Mouse (Mus musculus): ENCODE data around the gene Grip1. TPM values are rescaled to one million over a fixed set of nuclear protein-coding genes. Genes with fewer than 3 reads are reported as not detected.

Gene Grip1
- polyA plus RNA-seq, 1 experiment from 2014 or later = 0.86 TPM

DNA sequence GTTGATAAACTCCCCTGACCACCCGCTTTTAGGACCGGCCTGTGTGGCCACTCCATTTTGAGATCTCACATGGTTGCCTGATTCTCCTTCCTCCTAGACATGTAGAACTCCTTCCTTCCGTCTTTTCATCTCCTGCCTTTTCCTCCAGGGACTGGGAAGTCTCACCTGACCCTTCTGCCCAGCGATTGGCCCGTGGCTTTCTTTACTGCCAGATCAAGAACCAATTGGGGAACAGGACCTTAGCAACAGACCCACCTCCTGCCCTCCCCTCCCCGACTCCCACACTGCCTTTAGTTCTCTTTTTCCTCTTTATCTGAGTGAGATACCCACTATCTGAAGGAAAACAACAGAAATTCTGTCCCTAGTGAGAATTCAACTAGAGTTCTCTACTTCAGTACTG, 180.9 kb downstream of the Grip1 start:
- WGBS (ENCODE audit: insufficient replicate concordance) = 57% methylated on average over 6 of the region's 6 CpGs
- no peak for DNase-seq
- H3K4me3 ChIP-seq (ENCODE audit: low read depth, low read length) = no peak overlapping the region
- no peak for ATAC-seq
- no peak overlapping the region for H3K4me2 ChIP-seq (ENCODE audit: low read depth, low read length)
- H3K9me3 ChIP-seq (ENCODE audit: low read length) = no peaks in the 10 kb centered on the region
- no peaks in the 10 kb centered on the region for H3K4me1 ChIP-seq (ENCODE audit: insufficient read depth)
- no peaks in the 10 kb centered on the region for H3K27me3 ChIP-seq (ENCODE audit: insufficient read depth, low read length)
- H3K9ac ChIP-seq (replicated peaks) = no peak overlapping the region
- TF ChIP-seq CTCF (IDR thresholded peaks at IDR 0.05; ENCODE audit: low read depth) = no peak
- TF ChIP-seq EP300 (IDR thresholded peaks at IDR 0.05; ENCODE audit: low read depth) = no peak
- H3K27ac ChIP-seq (ENCODE audit: low read depth) = no peak overlapping the region
- no peaks in the 10 kb centered on the region for H3K36me3 ChIP-seq (replicated peaks; ENCODE audit: insufficient read depth, low read length)

DNA sequence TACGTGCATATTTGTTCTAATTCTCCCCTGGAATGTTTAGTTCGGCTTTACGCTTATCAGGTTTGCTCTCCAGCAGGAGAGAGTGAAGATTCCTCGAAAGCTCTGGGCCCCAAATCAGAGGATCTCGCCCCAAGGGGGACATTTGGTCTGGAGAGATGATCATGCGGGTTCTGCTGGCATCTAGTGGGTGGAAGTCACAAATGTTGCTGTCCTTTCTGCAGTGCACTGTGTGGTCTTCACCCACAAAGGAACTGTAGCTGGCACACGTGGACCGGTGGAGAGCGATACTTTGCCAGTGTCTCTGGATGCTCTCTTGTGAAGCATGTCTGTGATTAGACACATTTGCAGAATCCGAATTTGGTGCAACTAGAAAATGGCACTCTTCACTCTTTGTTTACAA, 186.9 kb downstream of the Grip1 start:
- DNase-seq (no peak), ATAC-seq (no peak)
- TF ChIP-seq CTCF (IDR thresholded peaks at IDR 0.05; ENCODE audit: low read depth) (0 out of 2 replicates have a peak, but pooled peaks have one; percentile 24), EP300 (IDR thresholded peaks at IDR 0.05; ENCODE audit: low read depth) (no peak)
- Histone ChIP-seq H3K27ac (ENCODE audit: low read depth) (no peak overlapping the region), H3K4me2 (ENCODE audit: low read depth, low read length) (no peak overlapping the region), H3K9ac (replicated peaks) (no peak overlapping the region), H3K4me1 (ENCODE audit: insufficient read depth) (no peaks in the 10 kb centered on the region), H3K9me3 (ENCODE audit: low read length) (no peaks in the 10 kb centered on the region), H3K36me3 (replicated peaks; ENCODE audit: insufficient read depth, low read length) (no peaks in the 10 kb centered on the region), H3K4me3 (ENCODE audit: low read depth, low read length) (no peak overlapping the region), H3K27me3 (ENCODE audit: insufficient read depth, low read length) (no peaks in the 10 kb centered on the region)
- 71% methylated on average over 10 of the region's 10 CpGs for WGBS (ENCODE audit: insufficient replicate concordance)

DNA sequence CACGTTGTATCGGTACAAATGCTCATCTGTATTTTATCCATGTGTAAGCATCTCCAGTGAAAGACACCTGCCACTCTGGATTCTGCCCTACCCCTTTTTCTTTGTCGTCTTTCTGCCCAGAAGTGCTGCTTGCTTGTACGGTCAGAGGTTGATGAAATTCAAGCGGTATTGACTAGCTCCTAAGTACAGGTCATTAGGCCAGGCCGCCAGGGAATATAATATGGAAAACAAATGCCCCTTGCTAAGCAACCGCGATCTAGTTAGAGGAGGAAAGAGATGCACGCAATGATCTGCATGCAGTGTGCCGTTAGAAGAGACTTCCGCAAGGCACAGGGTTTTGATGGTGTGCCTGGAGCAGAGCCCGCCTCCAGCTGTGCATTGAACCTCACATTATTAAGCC, 187.4 kb downstream of the Grip1 start:
- Histone ChIP-seq H3K4me2 (ENCODE audit: low read depth, low read length) (no peak overlapping the region), H3K27ac (ENCODE audit: low read depth) (no peak overlapping the region), H3K27me3 (ENCODE audit: insufficient read depth, low read length) (no peaks in the 10 kb centered on the region), H3K9ac (replicated peaks) (no peak overlapping the region), H3K4me3 (ENCODE audit: low read depth, low read length) (no peak overlapping the region), H3K36me3 (replicated peaks; ENCODE audit: insufficient read depth, low read length) (no peaks in the 10 kb centered on the region), H3K4me1 (ENCODE audit: insufficient read depth) (no peaks in the 10 kb centered on the region), H3K9me3 (ENCODE audit: low read length) (no peaks in the 10 kb centered on the region)
- WGBS (ENCODE audit: insufficient replicate concordance) = 79% methylated on average over 12 of the region's 12 CpGs
- no peak for DNase-seq
- no peak for ATAC-seq
- TF ChIP-seq CTCF (IDR thresholded peaks at IDR 0.05; ENCODE audit: low read depth) = no peak
- no peak for TF ChIP-seq EP300 (IDR thresholded peaks at IDR 0.05; ENCODE audit: low read depth)

DNA sequence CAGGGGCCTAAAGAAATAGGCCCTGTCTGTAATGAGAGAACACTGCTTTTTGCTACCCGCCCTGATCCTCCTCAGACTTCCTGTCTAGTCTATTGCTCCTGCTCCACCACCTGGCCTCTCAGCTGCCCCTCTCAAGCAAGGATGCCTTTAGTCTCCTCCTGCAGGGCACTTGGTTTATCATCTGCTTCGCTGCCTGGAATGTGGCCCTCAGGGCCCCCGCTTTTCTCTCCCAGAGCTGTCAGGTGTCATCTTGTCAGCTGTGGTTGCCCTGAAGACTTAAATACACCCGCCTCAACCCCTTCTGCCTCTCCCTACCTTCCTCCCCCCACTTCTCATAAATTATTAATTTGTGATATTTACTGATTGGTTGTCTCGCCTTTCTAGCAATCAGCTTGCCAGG, 190.7 kb downstream of the Grip1 start:
- H3K9me3 ChIP-seq (ENCODE audit: low read length) = no peaks in the 10 kb centered on the region
- no peak overlapping the region for H3K4me2 ChIP-seq (ENCODE audit: low read depth, low read length)
- TF ChIP-seq CTCF (IDR thresholded peaks at IDR 0.05; ENCODE audit: low read depth) = no peak
- TF ChIP-seq EP300 (IDR thresholded peaks at IDR 0.05; ENCODE audit: low read depth) = no peak
- no peaks in the 10 kb centered on the region for H3K4me1 ChIP-seq (ENCODE audit: insufficient read depth)
- DNase-seq (no peak), ATAC-seq (no peak)
- no peaks in the 10 kb centered on the region for H3K36me3 ChIP-seq (replicated peaks; ENCODE audit: insufficient read depth, low read length)
- no peak overlapping the region for H3K27ac ChIP-seq (ENCODE audit: low read depth)
- no peaks in the 10 kb centered on the region for H3K27me3 ChIP-seq (ENCODE audit: insufficient read depth, low read length)
- WGBS (ENCODE audit: insufficient replicate concordance) = 69% methylated on average over 5 of the region's 5 CpGs
- H3K4me3 ChIP-seq (ENCODE audit: low read depth, low read length) = no peak overlapping the region
- no peak overlapping the region for H3K9ac ChIP-seq (replicated peaks)

DNA sequence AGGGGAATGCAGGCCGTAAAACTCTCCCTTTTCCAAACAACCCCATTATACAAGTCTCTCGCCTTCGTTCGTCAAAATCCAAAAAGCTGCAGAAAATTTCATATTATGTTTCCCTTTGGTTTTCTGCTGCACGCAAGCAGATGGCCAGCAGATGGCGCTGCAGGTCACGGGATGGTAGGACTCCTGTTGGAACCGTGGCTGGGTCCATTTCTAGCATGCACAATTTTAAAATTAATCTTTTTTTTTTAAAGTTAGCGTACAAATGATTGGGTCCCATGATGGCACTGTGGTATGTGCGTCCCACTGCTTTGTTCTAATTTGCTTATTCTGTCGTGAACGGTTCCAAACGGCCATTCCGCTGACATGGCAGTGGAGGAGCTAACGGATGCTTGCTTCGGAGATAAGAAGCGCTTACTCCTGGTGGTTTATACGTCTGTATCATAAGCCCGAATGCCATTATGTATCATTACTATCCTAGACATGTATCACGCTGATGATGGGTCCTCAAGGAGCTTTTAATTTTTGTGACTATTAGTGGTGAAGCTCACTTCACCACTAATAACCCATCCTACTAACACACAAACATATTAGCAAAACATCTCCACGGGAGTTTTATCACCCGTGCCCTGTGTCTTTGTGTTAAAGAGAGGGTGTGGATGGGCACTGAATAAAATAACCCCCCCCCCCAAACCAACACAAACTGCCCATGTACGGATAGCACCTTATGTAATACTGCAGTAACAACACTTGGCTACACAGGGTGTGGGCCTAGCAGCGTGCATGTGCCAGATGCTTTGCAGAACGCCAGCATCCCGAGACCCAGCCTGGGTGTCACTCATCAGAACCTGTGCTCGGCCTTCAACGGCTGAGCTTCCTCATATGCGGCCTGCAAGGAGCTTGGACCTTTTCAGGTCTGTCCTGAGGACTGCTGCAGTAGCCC, 193.1 kb downstream of the Grip1 start:
- Histone ChIP-seq H3K27me3 (ENCODE audit: insufficient read depth, low read length) (no peaks in the 10 kb centered on the region), H3K27ac (ENCODE audit: low read depth) (no peak overlapping the region), H3K4me2 (ENCODE audit: low read depth, low read length) (no peak overlapping the region), H3K4me3 (ENCODE audit: low read depth, low read length) (no peak overlapping the region), H3K9me3 (ENCODE audit: low read length) (no peaks in the 10 kb centered on the region), H3K36me3 (replicated peaks; ENCODE audit: insufficient read depth, low read length) (no peaks in the 10 kb centered on the region), H3K4me1 (ENCODE audit: insufficient read depth) (no peaks in the 10 kb centered on the region), H3K9ac (replicated peaks) (no peak overlapping the region)
- no peak for ATAC-seq
- peak; percentile 65 for DNase-seq
- TF ChIP-seq CTCF (IDR thresholded peaks at IDR 0.05; ENCODE audit: low read depth) (peak; percentile 78), EP300 (IDR thresholded peaks at IDR 0.05; ENCODE audit: low read depth) (no peak)
- WGBS (ENCODE audit: insufficient replicate concordance) = 63% methylated on average over 29 of the region's 29 CpGs

DNA sequence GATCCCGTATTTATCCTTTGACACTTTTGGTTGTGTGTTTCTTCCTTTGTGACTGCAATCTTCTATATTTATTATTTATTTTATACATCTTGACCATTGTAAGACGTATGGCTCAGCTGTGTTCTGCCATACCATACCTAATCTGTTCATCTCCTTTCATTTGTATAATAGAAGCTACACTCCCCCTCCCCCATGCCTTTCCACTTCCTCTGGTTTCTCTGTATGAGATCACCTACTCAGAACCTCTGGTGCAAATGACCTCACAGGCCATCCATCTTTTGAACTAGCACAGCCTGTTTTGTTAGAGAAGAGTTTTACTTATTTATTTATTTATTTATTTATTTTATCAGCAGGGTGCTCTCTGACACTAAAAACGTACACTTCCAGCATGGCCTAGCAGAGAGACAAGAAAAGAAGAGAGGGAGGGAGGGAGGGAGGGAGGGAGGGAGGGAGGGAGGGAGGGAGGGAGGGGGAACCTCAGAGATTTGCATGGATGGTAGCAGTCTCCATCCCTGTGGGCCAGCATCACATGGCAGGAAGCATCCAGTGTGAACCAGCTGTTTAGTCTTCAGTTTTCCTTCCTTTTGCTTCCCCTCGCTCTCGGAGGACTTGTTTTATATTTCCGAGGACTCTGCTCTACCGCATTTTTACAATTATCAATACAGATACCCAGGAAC, 207.2 kb downstream of the Grip1 start:
- H3K36me3 ChIP-seq (replicated peaks; ENCODE audit: insufficient read depth, low read length) = no peaks in the 10 kb centered on the region
- no peak overlapping the region for H3K27ac ChIP-seq (ENCODE audit: low read depth)
- no peaks in the 10 kb centered on the region for H3K27me3 ChIP-seq (ENCODE audit: insufficient read depth, low read length)
- TF ChIP-seq EP300 (IDR thresholded peaks at IDR 0.05; ENCODE audit: low read depth) = no peak
- TF ChIP-seq CTCF (IDR thresholded peaks at IDR 0.05; ENCODE audit: low read depth) = no peak
- DNase-seq = no peak
- H3K9me3 ChIP-seq (ENCODE audit: low read length) = peaks cover 5% of the 10 kb centered on the region
- H3K4me1 ChIP-seq (ENCODE audit: insufficient read depth) = no peaks in the 10 kb centered on the region
- no peak overlapping the region for H3K4me2 ChIP-seq (ENCODE audit: low read depth, low read length)
- H3K9ac ChIP-seq (replicated peaks) = no peak overlapping the region
- 56% methylated on average over 7 of the region's 7 CpGs for WGBS (ENCODE audit: insufficient replicate concordance)
- no peak overlapping the region for H3K4me3 ChIP-seq (ENCODE audit: low read depth, low read length)
- no peak for ATAC-seq

Measured in liver, postnatal 0 days (tissue).